Mouse (Mus musculus): Measurements from ENCODE around the gene Rnf4. TPM values are rescaled to one million over a fixed set of nuclear protein-coding genes. Genes with fewer than 3 reads are reported as not detected.
A peak's percentile ranks its signal among the peaks of the same experiment; 100 is the strongest.

Rnf4 gene
- total RNA-seq (2012; rRNA removed) (130 and 150 TPM in 2 replicates), polyA plus RNA-seq (2012; ENCODE audit: insufficient read depth in 1 of 2, insufficient read length in 2 of 2, low read depth in 1 of 2, low replicate concordance in 2 of 2, missing spikeins in 1 of 2) (100 to 1,000 TPM in 1 of 2 experiments, not detected in 1; 184 TPM)

- Histone ChIP-seq H3K4me3 (ENCODE audit: control insufficient read depth in 1 of 2, insufficient read depth in 1 of 2, low read depth in 2 of 2, low read length in 2 of 2) (peak within 1 kb of the TSS; percentile 84 to 88), H3K9ac (ENCODE audit: control insufficient read depth, low read depth, low read length, poor library complexity, severe bottlenecking) (peak within 1 kb of the TSS; percentile 95), H3K4me1 (ENCODE audit: control insufficient read depth in 1 of 2, insufficient read depth in 2 of 2, low read length in 2 of 2) (peaks cover 15 to 23% of the 10 kb centered on the region in 2 experiments), H3K79me2 (ENCODE audit: control insufficient read depth, insufficient read depth, low read length, poor library complexity) (peaks cover 58% of the 10 kb centered on the region), H3K27ac (ENCODE audit: control insufficient read depth, low read depth, low read length) (peak within 1 kb of the TSS; percentile 82), H3K9me3 (replicated peaks; ENCODE audit: insufficient read depth, low read length) (no peaks in the 10 kb centered on the region), H3K27me3 (ENCODE audit: control insufficient read depth in 1 of 2, insufficient read depth in 2 of 2, low read length in 2 of 2) (no peaks in the 10 kb centered on the region), H3K36me3 (ENCODE audit: control insufficient read depth in 1 of 2, insufficient read depth in 2 of 2, low read length in 2 of 2) (peaks cover 15 to 40% of the 10 kb centered on the region in 2 experiments)
- peak; percentile 100 for DNase-seq (ENCODE audit: low read depth, low spot score)
- peak; percentile 93 for TF ChIP-seq ELF1 (IDR thresholded peaks at IDR 0.05; ENCODE audit: low read depth, low read length)
- TF ChIP-seq NRF1 (IDR thresholded peaks at IDR 0.05; ENCODE audit: insufficient read depth, low read depth, low read length, poor library complexity, severe bottlenecking), result no peak
- TF ChIP-seq POLR2A (IDR thresholded peaks at IDR 0.05; ENCODE audit: control insufficient read depth in 1 of 2, insufficient read depth in 1 of 2, low read depth in 1 of 2, low read length in 2 of 2, poor library complexity in 1 of 2), result peak; percentile 90 to 100
- no peak; the same call in 1 of the 2 replicates for TF ChIP-seq POLR2AphosphoS5 (IDR thresholded peaks at IDR 0.05; ENCODE audit: borderline replicate concordance, low read depth, low read length)
- TF ChIP-seq RAD21 (IDR thresholded peaks at IDR 0.05; ENCODE audit: low read depth, low read length), result no peak
- peak; percentile 71; the same call in 1 of the 2 replicates for TF ChIP-seq KAT2A (conservative IDR thresholded peaks at IDR 0.05; ENCODE audit: low read depth, low read length)
- peak; percentile 79; the same call in 1 of the 2 replicates for TF ChIP-seq MYC (IDR thresholded peaks at IDR 0.05; ENCODE audit: low read depth, low read length)
- peak; percentile 100 for TF ChIP-seq CHD2 (IDR thresholded peaks at IDR 0.05; ENCODE audit: low read length)
- peak; percentile 99 for TF ChIP-seq NELFE (IDR thresholded peaks at IDR 0.05; ENCODE audit: low read depth, low read length)
- no peak for TF ChIP-seq ETS1 (IDR thresholded peaks at IDR 0.05; ENCODE audit: low read depth, low read length)
- TF ChIP-seq TAL1 (IDR thresholded peaks at IDR 0.05; ENCODE audit: low read length), result no peak
- peak; percentile 99 for TF ChIP-seq POLR2AphosphoS2 (IDR thresholded peaks at IDR 0.05; ENCODE audit: low read length)
- no peak for TF ChIP-seq MYB (IDR thresholded peaks at IDR 0.05; ENCODE audit: low read depth, low read length)
- no peak for TF ChIP-seq E2F4 (IDR thresholded peaks at IDR 0.05; ENCODE audit: borderline replicate concordance, low read depth, low read length)
- no peak for TF ChIP-seq GABPA (IDR thresholded peaks at IDR 0.05; ENCODE audit: low read depth, low read length)
- TF ChIP-seq TCF12 (IDR thresholded peaks at IDR 0.05; ENCODE audit: low read depth, low read length), result peak; percentile 56
- peak; percentile 94 for TF ChIP-seq ZMIZ1 (IDR thresholded peaks at IDR 0.05; ENCODE audit: low read depth, low read length)
- TF ChIP-seq MXI1 (IDR thresholded peaks at IDR 0.05; ENCODE audit: low read depth, low read length), result peak; percentile 93
- no peak for TF ChIP-seq CHD1 (IDR thresholded peaks at IDR 0.05; ENCODE audit: low read depth, low read length)
- TF ChIP-seq SIN3A (IDR thresholded peaks at IDR 0.05; ENCODE audit: low read length), result peak; percentile 47; the same call in 1 of the 2 replicates
- TF ChIP-seq JUND (IDR thresholded peaks at IDR 0.05; ENCODE audit: low read depth, low read length), result no peak
- TF ChIP-seq TBP (IDR thresholded peaks at IDR 0.05; ENCODE audit: low read depth, low read length), result peak; percentile 93
- no peak for TF ChIP-seq USF2 (IDR thresholded peaks at IDR 0.05; ENCODE audit: borderline replicate concordance in 1 of 2, insufficient read depth in 1 of 2, low read depth in 1 of 2, low read length in 2 of 2)
- TF ChIP-seq ZNF384 (IDR thresholded peaks at IDR 0.05; ENCODE audit: low read depth, low read length), result no peak
- peak; percentile 86 for TF ChIP-seq USF1 (IDR thresholded peaks at IDR 0.05; ENCODE audit: low read depth, low read length)
- TF ChIP-seq CTCF (IDR thresholded peaks at IDR 0.05 in 2 of 3, conservative IDR thresholded peaks at IDR 0.05 in 1 of 3; ENCODE audit: control insufficient read depth in 1 of 3, insufficient read depth in 1 of 3, low read depth in 2 of 3, low read length in 3 of 3, poor library complexity in 1 of 3, severe bottlenecking in 1 of 3), result 0 out of 6 replicates have a peak, but pooled peaks of 1 of the 3 experiments have one; percentile 10
- TF ChIP-seq SMC3 (IDR thresholded peaks at IDR 0.05; ENCODE audit: low read depth, low read length), result no peak
- TF ChIP-seq BHLHE40 (IDR thresholded peaks at IDR 0.05; ENCODE audit: borderline replicate concordance, low read depth, low read length), result no peak
- TF ChIP-seq GATA1 (IDR thresholded peaks at IDR 0.05; ENCODE audit: low read depth, low read length), result no peak
- TF ChIP-seq MAFK (IDR thresholded peaks at IDR 0.05; ENCODE audit: borderline replicate concordance, low read depth, low read length), result no peak
- no peak for TF ChIP-seq ZC3H11A (IDR thresholded peaks at IDR 0.05; ENCODE audit: low read depth, low read length)
- TF ChIP-seq UBTF (IDR thresholded peaks at IDR 0.05; ENCODE audit: borderline replicate concordance, insufficient read depth, low read depth, low read length), result no peak
- TF ChIP-seq ZKSCAN1 (IDR thresholded peaks at IDR 0.05; ENCODE audit: low read depth, low read length), result no peak
- no peak for TF ChIP-seq MEF2A (IDR thresholded peaks at IDR 0.05; ENCODE audit: extremely low read depth, insufficient replicate concordance, low read depth, low read length, poor library complexity, severe bottlenecking)
- peak; percentile 92 for TF ChIP-seq HCFC1 (IDR thresholded peaks at IDR 0.05; ENCODE audit: low read depth, low read length)
These were observed at the start of gene Rnf4 for GRCm38 (mm10) chr5:34336097-34336774. Gene Rnf4 (plus strand): TSS chr5:34336289.
